26 mouse cellular contexts compared by ENCODE assay signal in genomic region chr5:23568188-23568587, GRCm38 (mm10).
"Had no signal": no experiment of that assay in that cellular context is flagged by ENCODE, and none has a peak within 500 bp of the region (broad histone marks: within the 10 kb centered on the region; RNA-seq: fewer than 3 reads in every experiment).

No protein-coding gene starts in this region.

- H3K27ac ChIP-seq: heart, adult 2 months; heart, embryonic 13.5 days; heart, embryonic 15.5 days; hindbrain, embryonic 13.5 days; hindbrain, embryonic 15.5 days; hindbrain, postnatal 0 days; limb, embryonic 10.5 days; limb, embryonic 12.5 days; liver, embryonic 13.5 days; liver, embryonic 15.5 days had no signal

- H3K4me1 ChIP-seq: heart, embryonic 15.5 days; hindbrain, embryonic 13.5 days; hindbrain, embryonic 15.5 days; limb, embryonic 10.5 days; limb, embryonic 12.5 days; liver, embryonic 13.5 days; liver, embryonic 15.5 days had no signal

- H3K9ac ChIP-seq: forebrain, postnatal 0 days; heart, embryonic 13.5 days; heart, embryonic 15.5 days; hindbrain, embryonic 13.5 days; hindbrain, embryonic 15.5 days; limb, embryonic 12.5 days; liver, embryonic 13.5 days; liver, embryonic 15.5 days; liver, postnatal 0 days had no signal

- H3K4me2 ChIP-seq: heart, embryonic 11.5 days; heart, embryonic 13.5 days; heart, embryonic 15.5 days; hindbrain, embryonic 13.5 days; hindbrain, embryonic 15.5 days; limb, embryonic 12.5 days; liver, embryonic 11.5 days; liver, embryonic 13.5 days; liver, embryonic 15.5 days had no signal

- ATAC-seq: forebrain, postnatal 0 days; hindbrain, postnatal 0 days; intestine, embryonic 16.5 days; liver, postnatal 0 days had no signal

- H3K9me3 ChIP-seq: heart, embryonic 13.5 days; heart, embryonic 15.5 days; hindbrain, embryonic 13.5 days; hindbrain, embryonic 15.5 days; limb, embryonic 10.5 days; limb, embryonic 12.5 days; liver, embryonic 13.5 days; liver, embryonic 15.5 days had no signal

- H3K36me3 ChIP-seq: hindbrain, embryonic 15.5 days; liver, embryonic 13.5 days; liver, embryonic 15.5 days had no signal

- DNase-seq: forebrain, postnatal 0 days; gastrocnemius, postnatal 14 days; gastrocnemius, postnatal 36 days; heart, adult 2 months; heart, postnatal 14 days; heart, postnatal 36 days; kidney, adult 18-20 months; kidney, adult 8-10 months; kidney, postnatal 10 days; kidney, postnatal 25 days; kidney, postnatal 4 days; layer of hippocampus, adult 9-11 months; liver; liver, embryonic 13.5 days; liver, postnatal 0 days had no signal

- H3K27me3 ChIP-seq: heart, embryonic 13.5 days; heart, embryonic 15.5 days; hindbrain, embryonic 13.5 days; hindbrain, embryonic 15.5 days; limb, embryonic 12.5 days; liver, embryonic 13.5 days; liver, embryonic 15.5 days had no signal

- H3K4me3 ChIP-seq: heart, adult 2 months; heart, embryonic 13.5 days; heart, embryonic 15.5 days; hindbrain, embryonic 13.5 days; hindbrain, embryonic 15.5 days; limb, embryonic 10.5 days; limb, embryonic 12.5 days; liver, embryonic 13.5 days; liver, embryonic 15.5 days had no signal
